Mouse (Mus musculus) thymus, adult 18-20 months (tissue): ENCODE results near the gene Mpz.

ENCODE experiments used
- DNase-seq, 2 experiments: peaks; one replicate each; pipeline ENCODE4 v3.0.0; 2022; ENCODE audit warnings: mixed read lengths in 2 of 2

Gene Mpz

GRCm38 (mm10) chr1:171149974-171150760 lies at the start of gene Mpz, which contains the start of gene Sdhc:
Gene Mpz (plus strand): TSS chr1:171150711.
Gene Sdhc (minus strand): TSS chr1:171150603.
- peak; percentile 89 to 92 for DNase-seq

- DNase-seq = no peak
These were observed 49.5 kb upstream of the Mpz start for GRCm38 (mm10) chr1:171101033-171101432.

GRCm38 (mm10) chr1:171101733-171102546 lies 48.6 kb upstream of the Mpz start:
- DNase-seq = peak; percentile 63 to 71

- peak; percentile 64 to 78 for DNase-seq
These were observed 47.8 kb upstream of the Mpz start for GRCm38 (mm10) chr1:171102547-171103177.

- no peak for DNase-seq
These were observed 47.2 kb upstream of the Mpz start for GRCm38 (mm10) chr1:171103179-171103840.

GRCm38 (mm10) chr1:171105226-171105625 lies 45.3 kb upstream of the Mpz start:
- DNase-seq = no peak

- no peak for DNase-seq
These were observed 40.9 kb upstream of the Mpz start for GRCm38 (mm10) chr1:171109620-171110019.

- peak in 1 of 2 experiments; percentile 11 for DNase-seq
These were observed 39.9 kb upstream of the Mpz start for GRCm38 (mm10) chr1:171110659-171111019.

GRCm38 (mm10) chr1:171111020-171111780 lies 39.3 kb upstream of the Mpz start:
- peak; percentile 78 to 84 for DNase-seq

- peak; percentile 13 to 25 for DNase-seq
These were observed 38.5 kb upstream of the Mpz start for GRCm38 (mm10) chr1:171111781-171112575.

GRCm38 (mm10) chr1:171112986-171113385 lies 37.5 kb upstream of the Mpz start:
- DNase-seq = no peak

- DNase-seq = peak; percentile 40 to 50
These were observed 36.6 kb upstream of the Mpz start, which contains the start of gene Cfap126 for GRCm38 (mm10) chr1:171113873-171114299. Gene Cfap126 (plus strand): TSS chr1:171113918.

GRCm38 (mm10) chr1:171116280-171116679 lies 34.2 kb upstream of the Mpz start:
- no peak for DNase-seq

- DNase-seq = peak in 1 of 2 experiments; percentile 35
These were observed 32.2 kb upstream of the Mpz start for GRCm38 (mm10) chr1:171118269-171118684.

GRCm38 (mm10) chr1:171118996-171119395 lies 31.5 kb upstream of the Mpz start:
- DNase-seq = no peak

GRCm38 (mm10) chr1:171119405-171119804 lies 31.1 kb upstream of the Mpz start:
- DNase-seq = no peak

GRCm38 (mm10) chr1:171120893-171121292 lies 29.6 kb upstream of the Mpz start:
- DNase-seq = no peak

- DNase-seq = no peak
These were observed 28.7 kb upstream of the Mpz start for GRCm38 (mm10) chr1:171121839-171122238.

GRCm38 (mm10) chr1:171122932-171123331 lies 27.6 kb upstream of the Mpz start:
- DNase-seq = no peak

GRCm38 (mm10) chr1:171124398-171124797 lies 26.1 kb upstream of the Mpz start:
- DNase-seq = no peak

GRCm38 (mm10) chr1:171129251-171129650 lies 21.3 kb upstream of the Mpz start:
- DNase-seq = no peak
